Mouse (Mus musculus): ENCODE data around the gene Wwox.

The Wwox gene

GRCm38 (mm10) chr8:114890478-114890877, 451.0 kb downstream of the Wwox start:
- DNase-seq (ENCODE audit: low spot score in 2 of 2): no peak

- DNase-seq (ENCODE audit: low spot score in 2 of 2): no peak
Observed at GRCm38 (mm10) chr8:114891252-114891651, 451.8 kb downstream of the Wwox start.

DNA sequence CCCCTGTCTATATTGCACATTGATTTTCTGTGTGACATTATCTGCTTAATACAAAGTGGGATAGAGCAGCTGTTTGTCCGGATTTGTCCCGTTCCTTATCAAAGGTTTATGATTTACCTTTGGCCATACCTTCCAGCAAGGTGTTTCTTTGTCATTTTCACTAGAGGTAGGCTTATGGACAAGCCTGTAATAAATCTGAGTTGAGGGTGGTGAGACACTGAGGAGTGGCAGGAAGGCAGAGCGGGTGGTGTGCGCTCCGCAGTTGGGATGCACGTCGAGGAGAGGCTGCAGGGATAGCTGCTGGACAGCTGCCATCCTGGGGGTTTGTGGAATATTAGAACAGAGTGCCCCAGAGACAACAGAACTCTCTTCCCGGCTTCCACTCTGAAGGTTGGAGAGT, 458.0 kb downstream of the Wwox start:
- DNase-seq (ENCODE audit: low spot score in 2 of 2): no peak

- DNase-seq (ENCODE audit: low spot score in 2 of 2): no peak
Observed at GRCm38 (mm10) chr8:114899157-114899556, 459.7 kb downstream of the Wwox start.

- no peak for DNase-seq (ENCODE audit: low spot score in 2 of 2)
Observed at GRCm38 (mm10) chr8:114902584-114902983, 463.1 kb downstream of the Wwox start.

- no peak for DNase-seq (ENCODE audit: low spot score in 2 of 2)
Observed at GRCm38 (mm10) chr8:114908086-114908485, 468.6 kb downstream of the Wwox start.

DNA sequence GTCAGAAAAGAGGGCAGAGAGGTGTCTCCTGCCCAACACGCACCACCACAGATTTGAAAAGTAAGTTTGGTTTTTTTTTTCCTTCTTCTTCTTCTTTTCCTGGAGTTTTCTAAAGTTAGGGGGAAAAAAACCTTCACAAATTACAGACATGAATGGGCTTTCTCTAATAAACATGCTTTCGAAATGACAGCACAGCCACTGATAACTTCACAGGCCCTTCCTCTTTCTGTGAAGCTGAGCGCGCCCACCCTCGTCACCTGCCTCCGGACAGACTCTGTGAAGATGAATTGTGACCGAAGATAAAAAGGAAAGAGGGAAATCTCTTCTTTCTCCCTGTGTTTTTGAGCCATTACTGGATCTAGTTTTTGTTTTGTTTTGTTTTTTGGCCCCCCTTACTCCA, 469.1 kb downstream of the Wwox start:
- no peak for DNase-seq (ENCODE audit: low spot score in 2 of 2)

DNA sequence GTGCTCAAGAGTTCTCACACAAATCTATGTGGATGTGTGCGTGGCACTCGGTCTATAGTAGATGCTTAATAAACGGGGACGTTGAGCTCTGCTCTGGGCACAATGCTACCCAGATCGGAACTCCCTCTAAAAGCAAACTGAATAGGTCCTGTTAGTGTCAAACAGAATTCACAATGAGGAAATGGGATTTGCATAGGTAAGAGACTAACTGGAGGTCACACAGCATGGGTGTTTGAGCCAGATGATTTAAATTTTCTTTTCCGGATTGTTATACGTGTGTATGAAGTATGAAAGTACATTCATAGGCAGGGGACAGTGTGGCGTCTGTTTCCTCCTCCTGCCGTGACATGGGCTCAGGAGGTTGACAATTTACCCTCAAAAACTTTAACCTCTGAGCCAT, 469.7 kb downstream of the Wwox start:
- no peak for DNase-seq (ENCODE audit: low spot score in 2 of 2)

DNA sequence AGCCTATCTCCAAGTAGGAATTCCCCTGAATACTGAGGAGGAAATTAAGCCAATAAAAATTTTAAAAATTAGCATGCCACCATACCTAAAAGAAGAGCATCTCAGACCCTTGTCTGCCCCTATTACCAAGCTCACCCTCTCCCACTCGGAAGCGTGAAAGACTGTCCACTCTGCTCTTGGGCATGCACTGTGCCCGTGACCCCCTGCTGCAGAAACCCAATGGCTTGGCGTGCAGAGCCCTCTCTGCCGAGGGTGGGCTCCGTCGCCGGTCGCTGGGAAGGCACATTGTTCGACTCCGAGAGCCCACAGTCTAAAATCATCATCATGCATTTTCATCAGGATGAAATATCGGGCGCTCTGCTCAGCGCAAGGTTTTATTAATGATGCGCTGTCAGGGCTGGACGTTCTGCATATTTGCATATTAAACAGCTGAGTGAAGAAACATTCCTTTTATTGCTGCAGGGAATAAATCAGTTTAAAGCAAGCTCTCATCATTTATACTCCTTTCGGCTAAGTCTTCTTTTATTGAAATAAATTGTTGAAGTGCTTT, 471.7 kb downstream of the Wwox start:
- no peak for DNase-seq (ENCODE audit: low spot score in 2 of 2)

GRCm38 (mm10) chr8:114923629-114924028, 484.2 kb downstream of the Wwox start:
- DNase-seq (ENCODE audit: low spot score in 2 of 2): no peak

DNA sequence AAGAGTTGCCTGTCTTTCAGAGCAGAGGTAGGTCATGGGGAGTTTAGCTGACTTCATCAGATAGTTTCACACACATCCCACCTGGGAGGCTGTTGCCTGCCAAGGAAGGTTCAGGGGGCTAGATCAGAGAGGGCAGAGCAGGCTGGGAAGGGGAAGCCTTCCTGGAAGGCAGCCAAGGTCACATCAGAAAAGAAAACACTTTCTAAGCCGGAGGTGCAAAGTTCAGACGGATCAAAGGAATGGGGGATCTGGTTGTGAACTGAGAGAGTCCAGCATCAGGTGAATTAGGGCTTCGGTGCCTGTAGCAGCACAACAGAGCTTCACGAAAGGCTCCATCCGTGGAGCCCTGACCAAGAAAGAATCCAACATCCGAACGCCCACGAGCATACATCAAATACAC, 488.0 kb downstream of the Wwox start:
- DNase-seq (ENCODE audit: low spot score in 2 of 2): no peak

DNA sequence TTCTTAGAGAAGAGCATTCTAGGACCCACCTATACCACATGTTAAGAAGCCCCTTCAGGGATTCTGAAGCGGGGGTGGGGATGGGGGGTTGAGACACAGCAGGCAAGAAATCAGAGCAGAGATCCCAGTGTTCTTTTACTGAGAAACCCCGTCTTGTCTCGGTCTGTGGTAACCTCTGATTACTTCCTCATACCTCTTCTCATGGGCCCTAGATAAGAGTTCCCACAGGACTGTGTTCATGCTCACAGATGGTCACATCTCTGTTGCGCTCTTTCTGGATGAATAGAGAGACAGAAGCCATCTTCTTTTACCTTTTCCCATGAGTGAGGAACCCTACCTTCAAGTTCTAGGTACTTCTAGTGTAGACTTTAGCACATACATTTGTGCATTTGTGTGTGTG, 488.5 kb downstream of the Wwox start:
- DNase-seq (ENCODE audit: low spot score in 2 of 2): no peak

DNA sequence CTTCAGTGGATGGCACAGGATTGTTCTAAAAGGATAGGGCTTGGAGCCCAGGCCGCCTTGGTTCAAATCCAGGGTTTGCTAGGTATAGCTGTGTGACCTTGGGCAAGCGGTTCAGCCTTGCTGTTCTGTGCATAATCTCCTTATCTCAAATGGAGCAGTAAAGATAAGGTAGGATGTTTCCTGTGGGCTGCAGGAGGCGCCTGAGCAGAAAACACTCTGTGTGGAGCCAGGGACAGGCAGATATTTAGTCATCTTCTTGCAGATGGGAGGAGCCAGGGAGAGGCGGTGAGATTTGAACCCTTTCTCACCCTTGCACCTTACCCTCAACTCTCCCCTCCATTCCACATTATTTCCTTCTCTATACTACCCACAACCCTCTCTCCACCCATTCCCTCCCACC, 490.1 kb downstream of the Wwox start:
- DNase-seq (ENCODE audit: low spot score in 2 of 2): no peak

DNA sequence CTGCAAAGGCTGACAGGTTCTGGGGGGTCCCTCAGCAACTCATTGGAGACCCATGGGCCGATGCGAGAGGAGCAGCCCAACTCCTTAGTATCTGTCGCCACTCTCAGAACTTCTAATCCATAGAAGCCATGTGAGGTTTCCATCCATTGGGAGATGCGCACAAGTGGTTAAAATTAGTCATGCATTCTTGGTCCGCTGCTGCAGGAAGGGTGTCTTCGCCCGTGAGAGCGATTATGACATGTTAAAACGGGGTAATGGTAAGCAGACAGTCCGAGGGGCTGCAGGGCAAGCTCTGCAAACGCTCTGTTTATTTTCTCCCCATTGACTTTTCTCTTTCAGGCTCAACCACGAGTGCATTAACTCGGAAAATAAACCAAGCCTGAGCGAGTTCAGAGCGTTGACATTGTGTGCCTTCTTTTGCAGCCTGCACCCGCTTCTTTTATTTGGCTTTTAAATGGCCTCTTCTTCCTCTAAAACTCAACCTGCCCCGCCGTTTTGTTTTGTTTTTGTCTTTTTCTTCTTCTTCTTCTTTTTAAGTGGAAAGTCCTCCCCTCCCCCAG, 492.7 kb downstream of the Wwox start:
- DNase-seq (ENCODE audit: low spot score in 2 of 2): no peak

GRCm38 (mm10) chr8:114933248-114933647, 493.8 kb downstream of the Wwox start:
- no peak for DNase-seq (ENCODE audit: low spot score in 2 of 2)

- no peak for DNase-seq (ENCODE audit: low spot score in 2 of 2)
Observed at GRCm38 (mm10) chr8:114936887-114937286, 497.4 kb downstream of the Wwox start.

- no peak for DNase-seq (ENCODE audit: low spot score in 2 of 2)
Observed at GRCm38 (mm10) chr8:114939338-114939737, 499.9 kb downstream of the Wwox start.

DNA sequence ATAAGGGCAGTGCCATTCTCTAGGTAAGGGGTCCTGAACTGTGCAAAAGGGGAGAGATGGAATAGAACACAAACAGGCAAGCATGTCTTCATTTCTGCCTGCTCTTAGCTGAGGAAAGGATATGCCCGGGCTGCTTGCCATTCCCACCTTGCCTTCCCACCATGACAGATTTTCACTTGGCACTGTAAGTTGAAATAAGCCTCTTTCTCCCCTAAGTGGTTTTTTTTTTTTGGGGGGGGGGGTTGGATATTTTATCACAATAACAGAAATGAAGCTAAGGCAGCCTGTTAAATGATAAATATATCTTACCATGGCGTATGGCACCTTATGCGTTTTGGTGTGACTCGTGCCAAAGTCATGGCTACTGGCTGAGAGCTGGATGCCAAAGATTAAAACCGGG, 501.6 kb downstream of the Wwox start:
- no peak for DNase-seq (ENCODE audit: low spot score in 2 of 2)

GRCm38 (mm10) chr8:114941644-114942043, 502.2 kb downstream of the Wwox start:
- DNase-seq (ENCODE audit: low spot score in 2 of 2): no peak

DNA sequence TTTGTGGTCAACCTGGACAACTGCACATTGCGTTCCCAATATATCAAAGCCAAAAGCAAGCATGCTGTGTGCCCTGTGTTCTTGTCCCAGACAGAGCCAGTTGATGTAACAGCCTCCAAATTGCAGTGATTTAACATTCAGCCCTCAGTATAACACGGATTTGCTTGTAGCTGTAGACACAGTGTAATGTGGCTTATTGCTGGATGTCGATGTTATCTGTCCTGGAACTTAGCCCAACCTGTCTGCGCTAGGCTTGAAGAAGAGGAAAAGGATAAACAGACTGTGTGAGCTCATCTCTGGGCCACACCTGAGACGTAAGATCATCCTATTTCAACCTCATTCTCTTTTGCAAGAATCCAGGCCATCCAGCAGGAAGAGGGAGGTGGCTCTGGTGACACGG, 508.5 kb downstream of the Wwox start:
- DNase-seq (ENCODE audit: low spot score in 2 of 2): no peak

- DNase-seq (ENCODE audit: low spot score in 2 of 2): no peak
Observed at GRCm38 (mm10) chr8:114956377-114957168, 517.1 kb downstream of the Wwox start.

DNA sequence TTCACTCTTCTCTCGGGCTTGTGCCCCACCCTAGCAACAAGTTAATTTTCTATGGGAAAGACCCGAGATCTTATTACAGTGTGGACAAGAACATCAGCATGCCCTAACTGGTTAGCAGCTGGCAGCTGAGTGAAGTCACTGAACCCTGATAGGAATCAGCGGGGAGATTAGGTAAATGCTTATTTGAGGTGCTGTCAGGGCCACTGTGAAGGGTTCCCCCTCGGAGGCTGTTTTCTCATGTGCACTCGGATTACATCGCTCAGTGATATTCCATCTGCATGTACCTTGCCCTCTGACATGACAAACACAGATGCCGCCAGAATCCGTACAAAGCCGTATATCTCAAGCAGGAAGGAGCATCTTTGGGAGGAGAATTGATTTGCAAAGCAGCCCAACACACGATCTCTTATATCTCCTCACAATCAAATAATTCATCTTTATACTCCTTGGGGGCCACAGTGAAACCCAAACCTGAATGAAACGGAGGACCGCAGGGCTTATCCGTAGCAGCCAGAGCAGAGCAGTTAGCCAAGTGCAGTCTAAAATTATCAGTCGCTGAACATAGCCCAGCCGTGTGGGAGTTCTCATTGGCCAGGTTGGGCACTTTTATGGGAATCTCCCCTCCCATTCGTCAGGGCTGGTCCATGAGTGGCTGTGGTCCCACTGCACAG, 519.1 kb downstream of the Wwox start:
- peak in 1 of 2 experiments; percentile 3 for DNase-seq (ENCODE audit: low spot score in 2 of 2)

GRCm38 (mm10) chr8:114959406-114959805, 520.0 kb downstream of the Wwox start:
- DNase-seq (ENCODE audit: low spot score in 2 of 2): no peak
